Mouse (Mus musculus): Measurements from ENCODE around the gene Gabbr1. TPM values are rescaled to one million over a fixed set of nuclear protein-coding genes. Genes with fewer than 3 reads are reported as not detected.
"Not testable (repeated sequence)": the region's sequence is repeated elsewhere in the genome, so short reads cannot be mapped to it uniquely, and the experiment has no call there.

Gabbr1 gene
- polyA plus RNA-seq, 1 experiment from 2014 or later, result 6.9 TPM

DNA sequence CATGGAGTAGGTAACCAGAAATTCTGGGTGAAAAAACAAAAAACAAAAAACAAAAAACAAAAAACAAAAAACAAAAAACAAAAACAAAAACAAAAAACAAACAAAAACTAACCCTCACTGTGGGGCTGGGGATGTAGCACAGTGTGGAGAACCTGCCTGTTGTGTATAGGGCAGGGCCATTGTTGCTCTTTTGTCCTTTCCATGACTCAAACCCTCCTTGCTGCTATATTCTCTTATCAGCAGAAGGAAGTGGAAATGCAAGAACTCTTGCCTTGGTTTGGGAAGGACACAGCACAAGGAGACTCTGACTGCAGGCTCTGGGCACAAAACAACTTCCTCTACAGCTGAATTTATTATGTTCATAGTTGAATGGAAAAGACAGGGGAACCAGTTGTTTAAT is 29.4 kb upstream of the Gabbr1 start:
- ATAC-seq (ENCODE audit: extremely low read depth, insufficient number of reproducible peaks, low FRiP score, low TSS enrichment), result no peak

DNA sequence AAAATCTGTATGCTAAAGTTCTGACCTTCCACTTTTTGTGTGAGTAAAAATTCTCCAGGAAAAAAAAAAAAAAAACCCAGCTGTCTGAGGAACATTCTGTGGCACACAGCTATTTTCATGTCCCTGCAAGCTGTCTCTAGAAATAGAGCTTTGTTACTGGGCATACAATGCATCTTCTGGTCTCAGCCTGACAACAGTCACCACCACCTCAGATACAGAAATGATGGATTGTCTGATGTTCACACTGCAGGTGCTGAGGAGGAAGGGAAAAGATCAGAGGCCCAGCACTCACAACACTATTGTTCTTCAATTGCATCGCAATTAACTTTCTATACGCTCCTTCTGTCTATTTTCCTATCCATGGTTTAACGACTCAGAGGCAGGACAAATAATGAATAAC is 27.4 kb upstream of the Gabbr1 start:
- no peak overlapping the region for H3K9ac ChIP-seq
- no peaks in the 10 kb centered on the region for H3K9me3 ChIP-seq
- H3K4me1 ChIP-seq, result no peaks in the 10 kb centered on the region
- no peak overlapping the region for H3K4me3 ChIP-seq
- H3K36me3 ChIP-seq, result no peaks in the 10 kb centered on the region
- no peak overlapping the region for H3K4me2 ChIP-seq
- no peaks in the 10 kb centered on the region for H3K27me3 ChIP-seq (replicated peaks)
- no peak for ATAC-seq (ENCODE audit: extremely low read depth, insufficient number of reproducible peaks, low FRiP score, low TSS enrichment)
- H3K27ac ChIP-seq (replicated peaks), result no peak overlapping the region
- 74% methylated on average over 3 of the region's 3 CpGs for WGBS

More for the DNA sequence above, 29.4 kb upstream of the Gabbr1 start:
- peaks cover under 1% of the 10 kb centered on the region; the same call in 1 of the 2 replicates for H3K36me3 ChIP-seq
- no peak overlapping the region for H3K4me2 ChIP-seq
- H3K27ac ChIP-seq (replicated peaks), result no peak overlapping the region
- no peaks in the 10 kb centered on the region for H3K4me1 ChIP-seq
- no peaks in the 10 kb centered on the region for H3K9me3 ChIP-seq
- no peaks in the 10 kb centered on the region for H3K27me3 ChIP-seq (replicated peaks)
- no peak overlapping the region for H3K4me3 ChIP-seq
- H3K9ac ChIP-seq, result no peak overlapping the region

DNA sequence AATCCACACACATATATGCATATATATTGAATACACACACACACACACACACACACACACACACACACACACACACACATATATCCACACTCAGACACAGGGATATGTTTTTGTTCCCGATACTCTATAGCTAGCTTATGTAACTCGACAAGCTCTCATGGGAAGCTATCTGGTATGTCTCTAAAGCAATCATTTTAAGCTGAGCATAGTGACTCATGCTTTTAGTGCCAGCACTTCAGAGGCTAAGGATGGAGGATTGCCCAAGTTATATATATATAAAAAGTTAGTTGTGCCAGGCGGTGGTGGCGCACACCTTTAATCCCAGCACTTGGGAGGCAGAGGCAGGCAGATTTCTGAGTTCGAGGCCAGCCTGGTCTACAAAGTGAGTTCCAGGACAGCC is 26.5 kb upstream of the Gabbr1 start:
- not testable (repeated sequence) for H3K27me3 ChIP-seq (replicated peaks); ATAC-seq (ENCODE audit: extremely low read depth, insufficient number of reproducible peaks, low FRiP score, low TSS enrichment); H3K9ac ChIP-seq; H3K9me3 ChIP-seq; H3K4me1 ChIP-seq; H3K27ac ChIP-seq (replicated peaks); H3K36me3 ChIP-seq; H3K4me3 ChIP-seq; H3K4me2 ChIP-seq
- 72% methylated on average over 5 of the region's 5 CpGs for WGBS

DNA sequence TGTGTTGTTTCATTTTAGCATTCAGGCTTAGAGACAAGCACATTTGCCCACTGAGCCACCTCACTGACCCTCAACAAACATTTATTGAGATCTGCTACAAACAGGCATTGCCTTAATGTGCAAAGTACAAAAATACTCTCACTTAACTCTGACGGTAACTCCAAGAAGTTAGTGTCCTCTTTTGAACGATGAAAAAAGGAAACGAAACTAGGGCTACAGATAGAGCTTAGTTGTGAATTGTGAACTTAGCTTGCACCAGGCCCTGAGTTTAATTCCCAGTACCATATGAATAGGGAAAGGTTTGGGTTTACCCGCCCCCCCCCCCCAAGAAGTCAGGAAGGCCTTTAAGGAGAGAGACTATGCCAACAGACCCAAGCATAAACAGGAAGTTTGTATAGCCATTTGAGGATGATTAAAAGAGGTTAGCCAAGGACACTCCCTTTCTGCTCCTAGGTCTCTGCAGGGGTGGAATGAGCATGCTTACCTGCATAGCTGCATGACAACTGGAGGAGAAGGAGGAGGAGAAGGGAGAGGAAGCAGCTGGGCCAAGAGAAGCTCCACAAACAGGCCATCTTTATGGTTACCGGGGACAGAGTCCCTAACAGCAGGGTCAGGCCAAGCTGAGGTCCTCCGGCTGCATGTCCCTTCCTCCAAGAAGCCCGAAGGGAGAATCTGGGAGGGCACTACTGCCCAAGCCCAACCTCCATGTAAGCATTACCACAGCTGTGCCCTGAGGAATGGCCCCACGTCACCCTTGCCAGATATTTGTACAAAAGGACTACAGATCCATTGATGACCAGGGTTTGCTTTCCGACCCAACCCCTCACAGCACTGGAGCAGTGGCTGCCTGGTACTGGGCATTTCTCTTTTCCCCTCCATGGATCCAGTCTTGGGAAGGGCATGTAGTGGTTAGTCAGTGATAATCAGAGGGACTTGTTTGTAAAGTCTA is 22.9 kb upstream of the Gabbr1 start, which contains the start of gene Mog:
Gene Mog (minus strand): TSS at position 771 of the 949 bp plus-strand sequence.
- no peaks in the 10 kb centered on the region for H3K9me3 ChIP-seq
- 0 out of 2 replicates have a peak, but pooled peaks cover 3% of the 10 kb centered on the region for H3K4me1 ChIP-seq
- no peak for ATAC-seq (ENCODE audit: extremely low read depth, insufficient number of reproducible peaks, low FRiP score, low TSS enrichment)
- no peak within 1 kb of the TSS for H3K4me3 ChIP-seq
- 72% methylated on average over 9 of the region's 9 CpGs for WGBS
- H3K9ac ChIP-seq, result no peak within 1 kb of the TSS
- H3K27me3 ChIP-seq (replicated peaks), result no peaks in the 10 kb centered on the region
- no peaks in the 10 kb centered on the region for H3K36me3 ChIP-seq
- H3K27ac ChIP-seq (replicated peaks), result no peak within 1 kb of the TSS
- no peak within 1 kb of the TSS for H3K4me2 ChIP-seq

DNA sequence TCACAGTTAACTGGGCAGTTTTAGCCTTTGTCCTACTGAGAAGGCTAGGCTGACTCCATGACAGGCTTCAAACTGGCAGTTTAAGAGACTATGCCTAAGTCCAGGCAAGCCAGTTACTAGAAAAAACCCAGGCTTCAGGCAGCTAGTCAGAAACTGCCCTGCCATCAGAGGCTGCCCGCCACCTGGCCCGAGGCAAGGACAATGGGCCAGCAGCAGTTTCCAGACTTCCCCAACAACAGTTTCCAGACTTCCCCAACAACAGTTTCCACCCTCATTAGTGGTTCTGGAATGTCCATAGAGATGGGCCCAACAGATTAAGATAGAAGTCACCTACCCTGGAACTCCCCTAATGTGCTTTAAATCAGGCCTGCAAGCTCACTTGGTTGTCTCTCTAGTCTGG is 19.3 kb upstream of the Gabbr1 start:
- ATAC-seq (ENCODE audit: extremely low read depth, insufficient number of reproducible peaks, low FRiP score, low TSS enrichment), result no peak
- Histone ChIP-seq H3K27me3 (replicated peaks) (no peaks in the 10 kb centered on the region), H3K4me2 (no peak overlapping the region), H3K36me3 (no peaks in the 10 kb centered on the region), H3K27ac (replicated peaks) (no peak overlapping the region), H3K4me1 (0 out of 2 replicates have a peak, but pooled peaks cover 3% of the 10 kb centered on the region), H3K9me3 (no peaks in the 10 kb centered on the region), H3K9ac (no peak overlapping the region), H3K4me3 (no peak overlapping the region)
- 66% methylated on average over 2 of the region's 2 CpGs for WGBS

DNA sequence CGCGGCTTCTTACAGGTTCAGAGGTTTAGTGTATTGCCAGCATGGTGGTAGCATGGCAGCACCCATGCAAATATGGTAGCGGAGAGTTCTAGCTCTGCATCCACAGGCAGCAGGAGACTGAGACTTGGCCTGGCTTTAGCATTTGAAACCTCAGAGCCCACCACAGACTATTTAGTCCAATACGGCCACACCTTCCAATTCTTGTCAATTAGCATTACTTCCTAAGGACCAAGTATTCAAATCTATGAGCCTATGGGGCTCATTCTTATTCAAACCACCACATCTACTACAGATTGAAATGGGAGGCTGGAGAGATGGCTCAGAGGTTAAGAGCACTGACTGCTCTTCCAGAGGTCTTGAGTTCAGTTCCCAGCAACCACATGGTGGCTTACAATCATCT is 18.3 kb upstream of the Gabbr1 start:
- Histone ChIP-seq H3K9ac (no peak overlapping the region), H3K27me3 (replicated peaks) (no peaks in the 10 kb centered on the region), H3K4me3 (no peak overlapping the region), H3K36me3 (no peaks in the 10 kb centered on the region), H3K4me1 (0 out of 2 replicates have a peak, but pooled peaks cover 3% of the 10 kb centered on the region), H3K9me3 (no peaks in the 10 kb centered on the region), H3K4me2 (no peak overlapping the region), H3K27ac (replicated peaks) (no peak overlapping the region)
- no peak for ATAC-seq (ENCODE audit: extremely low read depth, insufficient number of reproducible peaks, low FRiP score, low TSS enrichment)
- WGBS, result 89% methylated on average over 4 of the region's 4 CpGs

DNA sequence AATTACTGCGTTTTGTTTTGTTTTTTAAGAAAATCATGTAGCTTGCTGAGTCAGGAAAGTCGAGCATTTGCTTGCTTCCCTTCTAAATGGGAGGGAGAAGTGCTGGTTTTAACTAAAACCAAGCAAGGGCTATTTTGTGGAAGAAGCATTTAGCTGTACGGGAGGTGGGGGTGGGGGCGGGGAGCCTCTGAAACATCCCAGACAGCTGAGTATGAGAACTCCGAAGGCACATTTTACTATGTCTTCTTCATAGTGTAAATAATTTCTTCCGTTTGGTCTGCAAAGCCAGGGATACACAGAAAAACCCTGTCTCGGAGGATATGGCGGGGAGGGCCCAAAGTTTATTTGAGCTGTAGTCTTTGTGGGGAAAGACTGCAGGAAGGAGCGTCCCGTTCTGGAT is 17.6 kb upstream of the Gabbr1 start:
- Histone ChIP-seq H3K9me3 (no peaks in the 10 kb centered on the region), H3K36me3 (no peaks in the 10 kb centered on the region), H3K27ac (replicated peaks) (peak overlapping the region; percentile 94), H3K4me2 (peak overlapping the region; percentile 71), H3K4me3 (peak overlapping the region; percentile 57), H3K27me3 (replicated peaks) (no peaks in the 10 kb centered on the region), H3K9ac (peak overlapping the region; percentile 75), H3K4me1 (0 out of 2 replicates have a peak, but pooled peaks cover 3% of the 10 kb centered on the region)
- ATAC-seq (ENCODE audit: extremely low read depth, insufficient number of reproducible peaks, low FRiP score, low TSS enrichment), result no peak
- 8% methylated on average over 10 of the region's 10 CpGs for WGBS

DNA sequence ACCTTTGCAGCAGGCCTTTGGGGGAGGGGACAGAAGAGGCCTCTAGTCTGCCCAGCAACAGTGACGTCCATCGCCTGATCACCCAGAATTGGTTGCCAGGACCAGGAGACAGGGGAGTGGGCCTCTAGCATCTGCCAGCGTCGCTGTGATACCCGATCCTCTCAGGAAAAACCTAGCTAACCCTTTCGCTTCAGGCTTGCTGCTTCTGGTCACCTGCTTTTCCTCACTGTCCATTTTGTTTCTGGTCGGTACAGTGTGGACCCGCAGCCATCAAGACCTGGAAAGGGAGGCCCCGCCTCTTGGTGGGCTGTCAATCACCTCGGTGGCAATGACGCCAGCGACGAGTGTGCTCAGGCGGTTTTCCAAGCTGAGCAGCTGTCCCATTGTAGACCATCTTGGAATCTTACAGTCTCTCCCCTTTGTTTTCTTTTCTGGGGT is 17.1 kb upstream of the Gabbr1 start:
- peak overlapping the region; percentile 75 for H3K9ac ChIP-seq
- H3K4me1 ChIP-seq, result 0 out of 2 replicates have a peak, but pooled peaks cover 3% of the 10 kb centered on the region
- peak; percentile 94 for ATAC-seq (ENCODE audit: extremely low read depth, insufficient number of reproducible peaks, low FRiP score, low TSS enrichment)
- H3K27ac ChIP-seq (replicated peaks), result peak overlapping the region; percentile 94
- no peaks in the 10 kb centered on the region for H3K27me3 ChIP-seq (replicated peaks)
- H3K4me3 ChIP-seq, result peak overlapping the region; percentile 57
- 1% methylated on average over 14 of the region's 14 CpGs for WGBS
- H3K36me3 ChIP-seq, result no peaks in the 10 kb centered on the region
- peak overlapping the region; percentile 71 for H3K4me2 ChIP-seq
- H3K9me3 ChIP-seq, result no peaks in the 10 kb centered on the region

DNA sequence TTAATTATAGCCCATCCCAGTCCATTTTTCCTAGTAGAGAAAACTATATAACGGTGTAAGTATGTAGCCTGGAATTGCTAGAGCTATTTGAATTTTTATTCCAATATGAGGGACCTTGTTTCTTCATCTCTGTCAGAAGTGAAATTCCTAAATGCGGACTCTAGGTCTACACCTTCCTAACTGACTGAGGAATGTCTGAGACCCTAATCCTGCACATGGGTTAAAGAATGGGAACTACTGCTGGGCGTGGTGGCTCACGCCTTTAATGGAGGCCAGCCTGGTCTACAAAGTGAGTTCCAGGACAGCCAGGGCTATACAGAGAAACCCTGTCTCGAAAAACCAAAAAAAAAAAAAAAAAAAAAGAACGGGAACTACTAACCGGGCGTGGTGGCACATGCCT is 16.6 kb upstream of the Gabbr1 start:
- H3K4me1 ChIP-seq, result 0 out of 2 replicates have a peak, but pooled peaks cover 3% of the 10 kb centered on the region
- H3K4me2 ChIP-seq, result peak overlapping the region; percentile 71
- 73% methylated on average over 8 of the region's 8 CpGs for WGBS
- H3K9me3 ChIP-seq, result no peaks in the 10 kb centered on the region
- no peaks in the 10 kb centered on the region for H3K36me3 ChIP-seq
- H3K9ac ChIP-seq, result peak overlapping the region; percentile 75
- ATAC-seq (ENCODE audit: extremely low read depth, insufficient number of reproducible peaks, low FRiP score, low TSS enrichment), result no peak
- no peaks in the 10 kb centered on the region for H3K27me3 ChIP-seq (replicated peaks)
- peak overlapping the region; percentile 94 for H3K27ac ChIP-seq (replicated peaks)
- H3K4me3 ChIP-seq, result peak overlapping the region; percentile 57

DNA sequence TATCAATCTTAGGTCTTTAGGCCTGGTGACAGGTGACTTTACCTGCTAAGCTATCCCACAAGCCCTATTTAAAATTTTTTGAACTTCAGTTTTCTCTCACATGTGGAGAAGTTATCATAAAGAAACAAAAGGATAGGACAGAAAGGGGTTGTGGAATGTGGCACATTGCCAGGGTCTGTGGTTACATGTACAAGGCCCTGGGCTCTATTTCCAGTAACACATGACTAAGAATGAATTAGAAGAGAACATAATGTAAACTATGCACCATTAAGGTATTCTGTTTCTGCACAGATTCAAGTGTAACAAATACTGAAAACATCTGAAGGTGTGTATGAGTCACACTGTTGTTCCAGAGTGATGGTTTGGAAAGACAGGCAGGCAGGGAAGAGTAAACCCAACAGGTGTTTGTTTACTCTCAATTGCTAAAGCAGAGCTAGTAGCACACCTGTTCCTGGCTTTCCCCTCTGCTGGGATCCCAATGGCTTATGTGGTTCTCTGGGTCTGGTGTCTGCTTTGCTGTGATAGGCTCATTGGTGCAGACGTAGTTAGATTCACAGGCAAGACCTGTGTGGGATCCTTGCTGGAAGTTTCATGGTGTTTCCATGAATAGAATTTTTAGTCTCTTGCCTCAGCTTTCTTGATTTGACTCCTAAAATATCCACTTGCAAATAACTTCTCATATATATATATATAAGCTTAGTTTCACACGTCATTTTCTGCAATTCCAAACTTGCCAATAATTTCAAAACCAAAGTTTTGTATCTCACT is 6.5 kb upstream of the Gabbr1 start:
- Histone ChIP-seq H3K4me1 (no peaks in the 10 kb centered on the region), H3K9me3 (no peaks in the 10 kb centered on the region), H3K27me3 (replicated peaks) (no peaks in the 10 kb centered on the region), H3K4me2 (no peak overlapping the region), H3K36me3 (no peaks in the 10 kb centered on the region), H3K4me3 (no peak overlapping the region), H3K9ac (no peak overlapping the region), H3K27ac (replicated peaks) (no peak overlapping the region)
- 62% methylated on average over 2 of the region's 2 CpGs for WGBS
- ATAC-seq (ENCODE audit: extremely low read depth, insufficient number of reproducible peaks, low FRiP score, low TSS enrichment), result no peak

DNA sequence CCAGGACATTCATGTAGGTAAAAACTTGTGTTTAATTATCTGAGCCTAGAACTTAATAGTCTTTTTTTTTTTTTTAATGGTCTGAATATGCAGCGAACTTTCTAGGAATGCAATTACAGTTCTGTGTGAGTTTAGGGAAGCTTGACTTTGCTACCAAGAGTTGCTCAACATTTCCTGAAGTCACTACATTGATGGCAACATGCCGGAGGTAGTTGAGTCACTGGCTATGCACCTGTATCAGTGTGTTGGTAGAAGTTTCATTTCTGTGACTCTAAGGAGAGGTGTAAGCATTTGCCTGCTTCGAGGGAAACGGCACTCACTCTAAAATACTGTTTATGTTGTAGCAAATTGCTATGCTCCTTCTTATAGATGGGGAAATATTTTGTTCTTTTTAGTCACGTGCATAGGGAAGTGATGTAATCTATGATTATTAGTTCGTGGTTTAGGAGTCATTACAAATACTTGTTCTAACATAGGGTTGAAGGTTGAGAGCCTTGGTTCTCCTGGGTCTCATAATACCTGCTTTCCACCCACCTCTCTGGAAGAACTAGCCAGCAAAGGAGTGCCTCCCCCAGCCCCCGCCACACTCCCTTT is 1.0 kb upstream of the Gabbr1 start:
- no peak overlapping the region for H3K9ac ChIP-seq
- WGBS, result 77% methylated on average over 7 of the region's 7 CpGs
- H3K9me3 ChIP-seq, result no peaks in the 10 kb centered on the region
- peak overlapping the region; percentile 97 for H3K4me2 ChIP-seq
- H3K36me3 ChIP-seq, result no peaks in the 10 kb centered on the region
- H3K4me1 ChIP-seq, result peaks cover 21% of the 10 kb centered on the region
- ATAC-seq (ENCODE audit: extremely low read depth, insufficient number of reproducible peaks, low FRiP score, low TSS enrichment), result no peak
- H3K27me3 ChIP-seq (replicated peaks), result peaks cover 19% of the 10 kb centered on the region
- H3K27ac ChIP-seq (replicated peaks), result no peak overlapping the region
- peak overlapping the region; percentile 87; the same call in 1 of the 2 replicates for H3K4me3 ChIP-seq
